Mouse (Mus musculus) ES-E14 (cell line): Measurements from ENCODE around the gene Fancc.

ENCODE experiments used
- CHD2 ChIP-seq: IDR thresholded peaks from 2 replicates; pipeline ENCODE4 v1.6.1; 2014; ENCODE audit warnings: mild to moderate bottlenecking, low read depth, low read length, inconsistent platforms
- HCFC1 ChIP-seq: IDR thresholded peaks from 2 replicates; pipeline ENCODE4 v1.6.1; 2012; ENCODE audit warnings: low read length, inconsistent platforms, borderline replicate concordance; ENCODE audit not compliant: insufficient read depth
- ZNF384 ChIP-seq: IDR thresholded peaks from 2 replicates; pipeline ENCODE4 v1.6.1; 2012; ENCODE audit warnings: low read depth, low read length, inconsistent platforms

DNA sequence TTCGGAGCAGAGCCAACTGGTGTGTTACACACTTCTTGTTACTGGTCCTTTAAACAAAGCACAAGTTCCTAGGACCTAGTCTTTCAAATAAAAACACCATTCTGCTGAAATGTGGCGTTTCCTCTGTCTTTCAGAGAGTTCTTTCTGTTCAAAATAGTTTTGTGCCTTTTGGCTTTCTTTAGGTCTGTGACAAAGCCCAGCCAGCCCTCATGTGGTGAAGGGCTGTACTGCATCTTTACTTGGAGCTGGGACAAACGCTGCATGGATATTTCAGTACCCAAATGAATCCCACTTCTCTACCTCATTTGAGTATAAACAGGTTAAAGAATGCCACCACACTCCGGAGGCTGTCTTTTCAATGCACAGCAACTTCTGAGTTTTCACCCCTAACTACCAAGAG is 165.7 kb downstream of the Fancc start:
- TF ChIP-seq ZNF384 (no peak), CHD2 (no peak), HCFC1 (no peak)
